Mouse (Mus musculus): Measurements from ENCODE around the gene Tcf3.

- TF ChIP-seq TAL1 (IDR thresholded peaks at IDR 0.05; ENCODE audit: low read length) (no peak), GATA1 (IDR thresholded peaks at IDR 0.05; ENCODE audit: low read length) (no peak)
These were observed 766 bp upstream of the Tcf3 start for GRCm38 (mm10) chr10:80434233-80434592.

All from erythroblast, embryonic 14.5 days (primary cell).